Mouse (Mus musculus): ENCODE data around the gene Phc2. TPM values are rescaled to one million over a fixed set of nuclear protein-coding genes. Genes with fewer than 3 reads are reported as not detected.

The Phc2 gene
- polyA plus RNA-seq, 1 experiment from 2014 or later, result 56.3 TPM

DNA sequence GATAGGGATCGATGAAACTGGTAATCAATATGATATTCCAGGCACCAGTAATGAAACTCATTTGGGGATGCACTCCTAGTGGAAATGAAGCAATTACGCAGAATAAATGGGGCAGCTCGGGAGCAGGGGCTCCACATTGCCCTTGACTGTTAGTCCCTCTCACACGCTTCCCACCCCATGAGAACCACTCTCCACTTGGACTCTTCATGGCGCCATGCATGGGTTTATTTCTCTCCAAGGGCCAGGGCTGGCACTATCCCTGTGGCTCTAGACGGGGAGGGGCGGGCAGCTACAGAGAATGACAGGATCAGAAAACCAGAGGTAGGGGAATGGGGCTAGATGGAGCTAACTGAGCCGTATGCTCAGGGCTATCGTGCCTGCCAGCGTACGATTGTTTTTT is 29.6 kb downstream of the Phc2 start:
- Histone ChIP-seq H3K9me3 (ENCODE audit: low read length) (no peaks in the 10 kb centered on the region), H3K9ac (replicated peaks; ENCODE audit: low read depth) (no peak overlapping the region), H3K4me2 (replicated peaks; ENCODE audit: low read depth, low read length) (no peak overlapping the region), H3K27ac (ENCODE audit: low read length) (no peak overlapping the region), H3K4me1 (ENCODE audit: insufficient read depth, low read depth, low read length) (no peaks in the 10 kb centered on the region), H3K27me3 (replicated peaks; ENCODE audit: insufficient read depth, low read length) (no peaks in the 10 kb centered on the region), H3K36me3 (ENCODE audit: insufficient read depth, low read length) (no peaks in the 10 kb centered on the region), H3K4me3 (ENCODE audit: low read depth, low read length) (no peak overlapping the region)
- WGBS, result 92% methylated on average over 11 of the region's 11 CpGs
- ATAC-seq (no peak), DNase-seq (ENCODE audit: low spot score) (no peak)
- no peak for TF ChIP-seq EP300 (IDR thresholded peaks at IDR 0.05)
- no peak for TF ChIP-seq CTCF (IDR thresholded peaks at IDR 0.05)

DNA sequence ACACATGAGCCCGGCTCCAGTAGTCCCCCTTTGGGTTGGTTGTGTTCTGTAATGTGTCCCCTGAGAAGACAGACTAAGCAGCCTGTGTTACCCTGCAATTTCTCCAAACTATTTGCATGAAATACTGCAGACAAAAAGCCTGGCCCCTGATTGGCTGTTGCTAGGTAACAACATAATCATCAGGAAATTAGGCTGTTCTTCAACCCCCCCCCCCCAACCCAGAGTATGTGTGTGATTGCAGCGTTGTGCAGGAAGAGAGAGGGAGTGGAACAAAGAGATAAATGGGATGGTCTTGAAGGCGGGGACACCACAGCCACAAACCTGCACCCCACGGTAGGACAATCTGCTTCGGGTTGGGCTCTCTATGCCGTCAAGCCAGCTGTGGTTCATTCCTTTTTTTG is 34.0 kb downstream of the Phc2 start:
- H3K4me1 ChIP-seq (ENCODE audit: insufficient read depth, low read depth, low read length), result peaks cover 5% of the 10 kb centered on the region; the same call in 1 of the 2 replicates
- H3K4me2 ChIP-seq (replicated peaks; ENCODE audit: low read depth, low read length), result no peak overlapping the region
- no peaks in the 10 kb centered on the region for H3K36me3 ChIP-seq (ENCODE audit: insufficient read depth, low read length)
- no peaks in the 10 kb centered on the region for H3K27me3 ChIP-seq (replicated peaks; ENCODE audit: insufficient read depth, low read length)
- no peak overlapping the region for H3K4me3 ChIP-seq (ENCODE audit: low read depth, low read length)
- no peak overlapping the region for H3K27ac ChIP-seq (ENCODE audit: low read length)
- H3K9me3 ChIP-seq (ENCODE audit: low read length), result no peaks in the 10 kb centered on the region
- no peak overlapping the region for H3K9ac ChIP-seq (replicated peaks; ENCODE audit: low read depth)
- WGBS, result 50% methylated on average over 6 of the region's 6 CpGs
- ATAC-seq (no peak), DNase-seq (ENCODE audit: low spot score) (no peak)
- TF ChIP-seq CTCF (IDR thresholded peaks at IDR 0.05) (no peak), EP300 (IDR thresholded peaks at IDR 0.05) (no peak)

DNA sequence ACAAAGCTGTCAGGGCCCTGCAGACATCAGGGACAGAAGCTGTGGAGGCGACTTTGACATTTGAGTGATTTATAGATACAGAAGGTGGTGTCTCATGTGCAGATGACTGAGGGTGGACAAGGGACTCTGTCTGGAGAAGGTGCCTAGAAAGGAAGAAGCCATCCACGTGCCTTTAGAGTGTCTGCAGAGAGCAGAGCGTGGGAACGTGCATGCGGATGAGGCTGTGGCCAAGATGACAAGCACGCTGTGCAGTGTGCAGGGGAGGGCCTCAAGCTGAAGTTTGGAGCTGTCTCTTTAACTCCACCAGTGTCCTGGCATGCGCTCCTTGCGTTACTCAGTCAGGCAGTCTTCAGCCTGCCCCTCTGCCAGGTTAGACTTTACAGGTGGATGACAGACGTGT is 34.5 kb downstream of the Phc2 start:
- no peaks in the 10 kb centered on the region for H3K9me3 ChIP-seq (ENCODE audit: low read length)
- H3K27ac ChIP-seq (ENCODE audit: low read length), result no peak overlapping the region
- ATAC-seq (no peak; the same call in 1 of the 2 replicates), DNase-seq (ENCODE audit: low spot score) (no peak)
- H3K9ac ChIP-seq (replicated peaks; ENCODE audit: low read depth), result no peak overlapping the region
- H3K4me1 ChIP-seq (ENCODE audit: insufficient read depth, low read depth, low read length), result peaks cover 5% of the 10 kb centered on the region; the same call in 1 of the 2 replicates
- TF ChIP-seq CTCF (IDR thresholded peaks at IDR 0.05) (no peak), EP300 (IDR thresholded peaks at IDR 0.05) (no peak)
- H3K4me3 ChIP-seq (ENCODE audit: low read depth, low read length), result no peak overlapping the region
- H3K4me2 ChIP-seq (replicated peaks; ENCODE audit: low read depth, low read length), result no peak overlapping the region
- H3K27me3 ChIP-seq (replicated peaks; ENCODE audit: insufficient read depth, low read length), result no peaks in the 10 kb centered on the region
- 63% methylated on average over 9 of the region's 9 CpGs for WGBS
- no peaks in the 10 kb centered on the region for H3K36me3 ChIP-seq (ENCODE audit: insufficient read depth, low read length)

DNA sequence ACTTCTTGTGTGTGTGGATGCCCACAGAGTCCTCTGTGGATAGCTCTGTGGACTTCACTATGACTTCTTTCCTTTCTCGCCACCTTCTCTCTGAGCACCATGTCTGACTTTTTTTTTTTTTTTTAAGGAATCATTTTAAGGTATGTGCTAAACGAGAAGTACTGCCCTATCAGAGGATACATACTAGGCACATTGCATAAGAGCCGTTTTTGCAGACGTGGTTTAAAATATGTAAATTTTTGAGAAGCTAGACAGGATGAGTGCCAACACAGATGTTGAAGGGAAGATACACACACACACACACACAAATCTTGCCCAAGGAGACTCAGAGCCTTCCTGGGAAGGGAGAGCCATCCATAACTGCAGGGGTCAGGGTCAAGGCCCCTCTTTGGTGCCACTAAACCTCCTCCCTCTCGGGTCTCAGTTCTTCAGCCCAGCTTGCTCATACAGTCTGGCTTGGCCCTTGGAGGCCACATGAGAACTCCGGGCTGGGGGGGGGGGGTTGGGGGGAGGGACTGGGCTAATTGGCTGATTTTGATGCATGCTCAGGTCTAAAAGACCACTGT is 35.3 kb downstream of the Phc2 start:
- no peaks in the 10 kb centered on the region for H3K36me3 ChIP-seq (ENCODE audit: insufficient read depth, low read length)
- no peak overlapping the region for H3K4me3 ChIP-seq (ENCODE audit: low read depth, low read length)
- H3K4me1 ChIP-seq (ENCODE audit: insufficient read depth, low read depth, low read length), result peaks cover 5% of the 10 kb centered on the region; the same call in 1 of the 2 replicates
- DNase-seq (ENCODE audit: low spot score) (peak; percentile 53), ATAC-seq (no peak)
- H3K27me3 ChIP-seq (replicated peaks; ENCODE audit: insufficient read depth, low read length), result no peaks in the 10 kb centered on the region
- no peak overlapping the region for H3K27ac ChIP-seq (ENCODE audit: low read length)
- no peaks in the 10 kb centered on the region for H3K9me3 ChIP-seq (ENCODE audit: low read length)
- TF ChIP-seq EP300 (IDR thresholded peaks at IDR 0.05) (no peak), CTCF (IDR thresholded peaks at IDR 0.05) (no peak)
- no peak overlapping the region for H3K4me2 ChIP-seq (replicated peaks; ENCODE audit: low read depth, low read length)
- H3K9ac ChIP-seq (replicated peaks; ENCODE audit: low read depth), result no peak overlapping the region
- 43% methylated on average over 6 of the region's 6 CpGs for WGBS

DNA sequence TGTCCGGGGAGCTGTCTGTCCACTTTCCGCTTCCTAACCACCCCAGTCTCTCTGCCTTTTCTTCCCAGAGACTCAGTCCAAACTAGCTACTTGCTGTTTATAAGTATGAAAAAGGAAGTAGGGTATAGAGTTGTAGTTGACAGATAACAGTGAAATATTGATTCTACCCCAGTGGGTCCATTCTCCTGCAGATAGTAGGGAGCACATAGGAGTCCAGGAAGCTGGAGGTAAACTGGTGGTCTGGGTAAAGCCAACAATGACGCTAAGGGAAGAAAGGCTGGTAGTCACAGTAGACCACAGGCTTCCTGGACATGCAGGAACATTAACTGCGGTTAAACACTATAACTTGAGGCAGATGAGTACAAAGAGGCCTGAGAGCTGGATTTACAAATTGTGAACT is 36.7 kb downstream of the Phc2 start:
- Histone ChIP-seq H3K27me3 (replicated peaks; ENCODE audit: insufficient read depth, low read length) (no peaks in the 10 kb centered on the region), H3K9me3 (ENCODE audit: low read length) (no peaks in the 10 kb centered on the region), H3K4me2 (replicated peaks; ENCODE audit: low read depth, low read length) (no peak overlapping the region), H3K4me3 (ENCODE audit: low read depth, low read length) (no peak overlapping the region), H3K4me1 (ENCODE audit: insufficient read depth, low read depth, low read length) (peaks cover 5% of the 10 kb centered on the region; the same call in 1 of the 2 replicates), H3K27ac (ENCODE audit: low read length) (no peak overlapping the region), H3K9ac (replicated peaks; ENCODE audit: low read depth) (no peak overlapping the region), H3K36me3 (ENCODE audit: insufficient read depth, low read length) (no peaks in the 10 kb centered on the region)
- no peak for DNase-seq (ENCODE audit: low spot score)
- 58% methylated on average over 4 of the region's 4 CpGs for WGBS
- TF ChIP-seq CTCF (IDR thresholded peaks at IDR 0.05), result no peak
- no peak for TF ChIP-seq EP300 (IDR thresholded peaks at IDR 0.05)
- no peak for ATAC-seq

DNA sequence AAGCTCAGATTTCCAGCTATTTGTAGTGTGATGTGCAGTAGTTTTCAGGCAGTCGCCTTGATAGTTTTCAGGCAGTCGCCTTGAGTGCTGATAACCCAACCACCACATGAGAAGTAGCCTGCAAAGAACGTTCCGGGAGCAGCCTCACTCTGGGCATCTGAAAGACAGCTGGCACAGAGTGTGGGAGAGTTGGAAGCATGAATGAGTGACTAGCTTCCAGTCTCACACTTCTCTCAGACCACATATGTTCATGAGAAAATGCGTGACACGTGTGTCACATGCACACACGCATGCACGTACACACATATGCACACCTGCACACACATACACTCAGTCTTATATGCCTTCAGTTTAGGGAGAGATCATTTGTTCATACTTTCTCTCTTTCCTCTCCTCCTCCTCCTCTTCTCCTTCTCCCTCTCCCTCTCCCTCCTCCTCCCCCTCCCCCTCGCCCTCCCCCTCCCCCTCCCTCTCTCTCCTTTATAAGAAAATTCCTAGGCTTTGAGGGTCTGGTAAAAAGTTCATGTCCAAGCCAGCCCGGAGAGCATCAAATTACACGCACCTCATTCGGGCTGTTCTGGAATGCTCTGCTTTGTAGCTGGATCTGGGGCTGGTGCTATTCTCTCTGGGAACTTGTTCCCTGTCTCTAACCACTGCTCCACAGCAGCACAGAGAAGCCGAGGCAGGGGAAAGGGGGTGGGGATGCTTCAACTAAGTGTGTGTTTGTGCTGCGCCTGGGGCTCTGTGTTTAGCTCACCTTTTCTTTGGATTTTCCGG is 37.8 kb downstream of the Phc2 start:
- no peaks in the 10 kb centered on the region for H3K9me3 ChIP-seq (ENCODE audit: low read length)
- TF ChIP-seq EP300 (IDR thresholded peaks at IDR 0.05) (no peak), CTCF (IDR thresholded peaks at IDR 0.05) (no peak)
- no peak for DNase-seq (ENCODE audit: low spot score)
- peaks cover 5% of the 10 kb centered on the region; the same call in 1 of the 2 replicates for H3K4me1 ChIP-seq (ENCODE audit: insufficient read depth, low read depth, low read length)
- 46% methylated on average over 14 of the region's 15 CpGs for WGBS
- no peaks in the 10 kb centered on the region for H3K36me3 ChIP-seq (ENCODE audit: insufficient read depth, low read length)
- no peak overlapping the region for H3K4me2 ChIP-seq (replicated peaks; ENCODE audit: low read depth, low read length)
- H3K27me3 ChIP-seq (replicated peaks; ENCODE audit: insufficient read depth, low read length), result no peaks in the 10 kb centered on the region
- no peak for ATAC-seq
- H3K9ac ChIP-seq (replicated peaks; ENCODE audit: low read depth), result no peak overlapping the region
- no peak overlapping the region for H3K27ac ChIP-seq (ENCODE audit: low read length)
- H3K4me3 ChIP-seq (ENCODE audit: low read depth, low read length), result no peak overlapping the region
